Mouse (Mus musculus): ENCODE measurements around the gene Spam1. TPM values are rescaled to one million over a fixed set of nuclear protein-coding genes. Genes with fewer than 3 reads are reported as not detected.

Spam1 gene
- polyA plus RNA-seq (2015; fragmentation: Nextera tagmentation; extraction: Ambion mirVana): not detected in 2 replicates

DNA sequence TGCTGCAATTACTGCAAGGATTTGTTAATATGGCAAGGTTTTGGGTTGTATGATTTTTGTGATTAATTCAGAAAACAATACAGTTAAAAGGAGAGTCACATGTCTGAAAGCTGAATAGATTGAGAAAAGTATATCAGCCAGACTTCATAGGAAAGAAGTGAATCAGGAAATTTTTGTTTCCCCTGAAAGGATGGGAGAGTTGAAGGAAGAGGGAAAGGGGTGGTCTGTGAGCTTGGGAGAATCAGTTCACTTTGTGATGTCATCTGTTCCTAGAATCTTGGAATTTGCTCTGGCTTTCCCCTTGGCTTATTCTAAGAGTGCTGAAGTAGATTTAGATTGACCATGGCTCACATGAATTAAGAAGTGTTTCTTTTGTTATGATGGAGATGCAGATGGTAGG, at the start of gene Spam1:
Gene Spam1 (plus strand): TSS at position 301 of the 400 bp plus-strand sequence.
- no peak within 1 kb of the TSS for H3K4me3 ChIP-seq (replicated peaks)
- H3K27me3 ChIP-seq: no peaks in the 10 kb centered on the region
- H3K9me3 ChIP-seq (replicated peaks): no peaks in the 10 kb centered on the region
- DNase-seq: no peak
- H3K9ac ChIP-seq: no peak within 1 kb of the TSS
- no peaks in the 10 kb centered on the region for H3K36me3 ChIP-seq
- no peaks in the 10 kb centered on the region for H3K4me1 ChIP-seq (replicated peaks)
- H3K4me2 ChIP-seq: no peak within 1 kb of the TSS
- no peak within 1 kb of the TSS for H3K27ac ChIP-seq
- ATAC-seq (ENCODE audit: low read depth): no peak

- no peaks in the 10 kb centered on the region for H3K36me3 ChIP-seq
- no peak for ATAC-seq (ENCODE audit: low read depth)
- H3K4me3 ChIP-seq (replicated peaks): no peak within 1 kb of the TSS
- H3K27ac ChIP-seq: no peak within 1 kb of the TSS
- H3K4me2 ChIP-seq: no peak within 1 kb of the TSS
- H3K9me3 ChIP-seq (replicated peaks): no peaks in the 10 kb centered on the region
- 55% methylated on average over 4 of the region's 4 CpGs for whole genome bisulfite sequencing (ENCODE audit: insufficient replicate concordance)
- no peak for DNase-seq
- H3K9ac ChIP-seq: no peak within 1 kb of the TSS
- no peaks in the 10 kb centered on the region for H3K27me3 ChIP-seq
- no peaks in the 10 kb centered on the region for H3K4me1 ChIP-seq (replicated peaks)
Measured at GRCm38 (mm10) chr6:24748029-24748428, 43.0 kb upstream of the Spam1 start, which contains the start of gene Hyal4. Gene Hyal4, plus strand, starts transcription at chr6:24748329.

GRCm38 (mm10) chr6:24759281-24759680, 31.7 kb upstream of the Spam1 start:
- Histone ChIP-seq H3K27ac (no peak overlapping the region), H3K4me2 (no peak overlapping the region), H3K9ac (no peak overlapping the region), H3K4me3 (replicated peaks) (no peak overlapping the region), H3K27me3 (no peaks in the 10 kb centered on the region), H3K9me3 (replicated peaks) (no peaks in the 10 kb centered on the region), H3K36me3 (no peaks in the 10 kb centered on the region), H3K4me1 (replicated peaks) (no peaks in the 10 kb centered on the region)
- ATAC-seq (ENCODE audit: low read depth) (no peak), DNase-seq (no peak)
- WGBS (ENCODE audit: insufficient replicate concordance): 78% methylated on average over 3 of the region's 3 CpGs

- Histone ChIP-seq H3K4me3 (replicated peaks) (no peak overlapping the region), H3K4me1 (replicated peaks) (no peaks in the 10 kb centered on the region), H3K27me3 (no peaks in the 10 kb centered on the region), H3K9ac (no peak overlapping the region), H3K4me2 (no peak overlapping the region), H3K27ac (no peak overlapping the region), H3K9me3 (replicated peaks) (no peaks in the 10 kb centered on the region), H3K36me3 (no peaks in the 10 kb centered on the region)
- ATAC-seq (ENCODE audit: low read depth) (no peak), DNase-seq (no peak)
- 77% methylated on average over 2 of the region's 2 CpGs for WGBS (ENCODE audit: insufficient replicate concordance)
Measured at GRCm38 (mm10) chr6:24766261-24766660, 24.7 kb upstream of the Spam1 start.

GRCm38 (mm10) chr6:24779182-24779581, 11.8 kb upstream of the Spam1 start:
- Histone ChIP-seq H3K4me3 (replicated peaks) (no peak overlapping the region), H3K27me3 (no peaks in the 10 kb centered on the region), H3K9me3 (replicated peaks) (no peaks in the 10 kb centered on the region), H3K36me3 (no peaks in the 10 kb centered on the region), H3K9ac (no peak overlapping the region), H3K27ac (no peak overlapping the region), H3K4me2 (no peak overlapping the region), H3K4me1 (replicated peaks) (no peaks in the 10 kb centered on the region)
- DNase-seq (no peak), ATAC-seq (ENCODE audit: low read depth) (no peak)
- 48% methylated on average over 2 of the region's 2 CpGs for WGBS (ENCODE audit: insufficient replicate concordance)

DNA sequence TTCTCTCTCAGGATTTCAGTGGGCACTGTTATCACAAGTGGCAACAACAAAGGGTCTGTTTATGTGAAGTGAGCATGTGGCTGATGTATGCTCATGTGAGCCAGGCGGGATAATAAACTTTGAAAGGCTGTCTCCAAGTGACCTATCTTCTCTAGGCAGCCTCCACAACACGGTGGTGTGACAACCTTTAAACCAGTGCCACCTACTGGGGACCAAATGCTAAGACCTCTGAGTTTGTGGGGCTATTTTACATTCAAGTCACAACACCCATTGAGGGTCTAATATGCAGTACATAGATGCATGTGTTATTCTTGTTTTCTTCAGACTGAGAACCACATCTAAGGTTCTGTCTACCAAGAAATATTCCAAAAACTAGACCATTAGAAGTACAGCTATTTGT, 31.1 kb downstream of the Spam1 start:
- Histone ChIP-seq H3K27ac (no peak overlapping the region), H3K9ac (no peak overlapping the region), H3K36me3 (no peaks in the 10 kb centered on the region), H3K9me3 (replicated peaks) (no peaks in the 10 kb centered on the region), H3K4me2 (no peak overlapping the region), H3K27me3 (no peaks in the 10 kb centered on the region), H3K4me3 (replicated peaks) (no peak overlapping the region), H3K4me1 (replicated peaks) (no peaks in the 10 kb centered on the region)
- 30% methylated on average over 2 of the region's 2 CpGs for WGBS (ENCODE audit: insufficient replicate concordance)
- ATAC-seq (ENCODE audit: low read depth) (no peak), DNase-seq (no peak)

Other genes starting within 250 kb of the Spam1 start
- 0.09 and 0.14 TPM in 2 replicates for gene Lmod2, start 193.4 kb upstream of the Spam1 start, polyA plus RNA-seq (2015; fragmentation: Nextera tagmentation; extraction: Ambion mirVana)
- 20.8 and 22.6 TPM in 2 replicates for gene Wasl, start 126.2 kb upstream of the Spam1 start, polyA plus RNA-seq (2015; fragmentation: Nextera tagmentation; extraction: Ambion mirVana)
- gene Hyal6, start 57.9 kb upstream of the Spam1 start, polyA plus RNA-seq (2015; fragmentation: Nextera tagmentation; extraction: Ambion mirVana): 0.02 TPM in 1 of 2 replicates, not detected in the other
- gene Hyal4, start 42.9 kb upstream of the Spam1 start, polyA plus RNA-seq (2015; fragmentation: Nextera tagmentation; extraction: Ambion mirVana): not detected in 2 replicates
- gene Hyal5, start 66.8 kb downstream of the Spam1 start, polyA plus RNA-seq (2015; fragmentation: Nextera tagmentation; extraction: Ambion mirVana): not detected in 2 replicates
- gene Tmem229a, start 165.1 kb downstream of the Spam1 start, polyA plus RNA-seq (2015; fragmentation: Nextera tagmentation; extraction: Ambion mirVana): 0.02 and 0.09 TPM in 2 replicates